In genomic region chr6:129065407-129065806, GRCm38 (mm10) we compare ENCODE assay signal across 21 mouse cellular contexts. TPM values are rescaled to one million over a fixed set of nuclear protein-coding genes. Genes with fewer than 3 reads are reported as not detected.
"Had no signal": no experiment of that assay in that cellular context is flagged by ENCODE, and none has a peak within 500 bp of the region (broad histone marks: within the 10 kb centered on the region; RNA-seq: fewer than 3 reads in every experiment).

No protein-coding gene starts in this region.

- H3K4me1 ChIP-seq: limb, embryonic 13.5 days; midbrain, embryonic 15.5 days; neural tube, embryonic 12.5 days; stomach, embryonic 15.5 days had no signal

- H3K27ac ChIP-seq: limb, embryonic 13.5 days; liver, embryonic 14.5 days; midbrain, embryonic 15.5 days; neural tube, embryonic 12.5 days; stomach, embryonic 15.5 days had no signal

- H3K27me3 ChIP-seq: limb, embryonic 13.5 days; megakaryocyte, embryonic 14.5 days; midbrain, embryonic 15.5 days; neural tube, embryonic 12.5 days; stomach, embryonic 15.5 days had no signal

- H3K36me3 ChIP-seq: limb, embryonic 13.5 days; midbrain, embryonic 15.5 days; neural tube, embryonic 12.5 days; stomach, embryonic 15.5 days had no signal

- H3K9ac ChIP-seq: limb, embryonic 13.5 days; liver, embryonic 14.5 days; midbrain, embryonic 15.5 days; neural tube, embryonic 12.5 days; stomach, embryonic 15.5 days had no signal

- H3K4me3 ChIP-seq: limb, embryonic 13.5 days; megakaryocyte, embryonic 14.5 days; midbrain, embryonic 15.5 days; neural tube, embryonic 12.5 days; stomach, embryonic 15.5 days had no signal

- DNase-seq: kidney, postnatal 25 days; layer of hippocampus, adult 9-11 months; layer of hippocampus, postnatal 36 days; lung, adult 2 months; lung, postnatal 10 days; lung, postnatal 4 days; right cerebral cortex, postnatal 14 days; thymus, adult 2 months; thymus, postnatal 25 days had no signal

RNA-seq across cellular contexts. Expression of gene Klrb1f, which starts 19.7 kb away (rescaled TPM):
- total RNA-seq: layer of hippocampus, postnatal 36 days; left cerebral cortex, postnatal 36 days; liver, adult 2 months had no signal
- polyA plus RNA-seq: limb, embryonic 13.5 days; liver, adult 2 months; testis, adult 2 months had no signal

RNA-seq across cellular contexts. Expression of gene Clec2e, which starts 35.3 kb away (rescaled TPM):
- total RNA-seq: layer of hippocampus, postnatal 36 days; left cerebral cortex, postnatal 36 days; liver, adult 2 months had no signal
- polyA plus RNA-seq: kidney, embryonic 14.5 days; limb, embryonic 13.5 days; liver, embryonic 14.5 days; midbrain, embryonic 11.5 days; midbrain, embryonic 15.5 days; neural tube, embryonic 12.5 days; spleen, adult 2 months; testis, adult 2 months had no signal
